Mouse (Mus musculus) spleen, adult 2 months (tissue): ENCODE measurements at regions not wholly inside any gene's neighbourhood (a gene's known extent, or its start where the extent isn't known, plus 50 kb on each side); places are given as distances from the start of the nearest gene placed in this dataset.

Source experiments
- CTCF ChIP-seq: fragments of 200-500 bp; IDR thresholded peaks from 2 replicates; pipeline ENCODE4 v1.5.1; 2011; ENCODE audit warnings: mild to moderate bottlenecking, inconsistent platforms; ENCODE audit not compliant: insufficient read depth, insufficient read length, insufficient replicate concordance; ENCODE audit errors: extremely low read depth
- POLR2A ChIP-seq: fragments of 200-500 bp; IDR thresholded peaks from 2 replicates; pipeline ENCODE4 v1.6.1; 2011; ENCODE audit warnings: low read depth, low read length, inconsistent platforms

GRCm38 (mm10) chr5:119156638-119157037 is 513.8 kb upstream of the Tbx3 start:
- TF ChIP-seq CTCF (no peak), POLR2A (no peak)
